Mouse (Mus musculus): ENCODE data around the gene Cdk19.
A peak's percentile ranks its signal among the peaks of the same experiment; 100 is the strongest.
"Not testable (repeated sequence)": the region's sequence is repeated elsewhere in the genome, so short reads cannot be mapped to it uniquely, and the experiment has no call there.

The Cdk19 gene

DNA sequence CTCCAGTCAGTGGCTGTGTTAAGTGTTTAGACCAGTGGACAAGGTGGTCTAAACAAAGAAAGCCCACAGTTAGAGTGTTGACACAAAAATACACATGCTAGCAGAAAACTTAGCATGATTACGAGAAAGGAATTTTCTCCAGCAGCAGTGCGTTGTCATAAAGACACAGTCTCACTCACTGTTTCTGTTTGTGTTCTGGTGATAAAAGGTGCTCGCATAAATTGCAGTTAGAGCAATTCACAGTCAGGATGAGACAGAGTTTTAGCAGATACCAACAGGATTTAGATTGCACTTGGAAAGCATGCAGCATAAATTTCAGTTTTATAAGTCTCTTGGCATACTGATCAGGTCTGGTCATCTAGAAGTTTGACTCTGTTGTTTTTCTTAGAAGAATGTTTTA, 59.5 kb downstream of the Cdk19 start:
- DNase-seq, result no peak

DNA sequence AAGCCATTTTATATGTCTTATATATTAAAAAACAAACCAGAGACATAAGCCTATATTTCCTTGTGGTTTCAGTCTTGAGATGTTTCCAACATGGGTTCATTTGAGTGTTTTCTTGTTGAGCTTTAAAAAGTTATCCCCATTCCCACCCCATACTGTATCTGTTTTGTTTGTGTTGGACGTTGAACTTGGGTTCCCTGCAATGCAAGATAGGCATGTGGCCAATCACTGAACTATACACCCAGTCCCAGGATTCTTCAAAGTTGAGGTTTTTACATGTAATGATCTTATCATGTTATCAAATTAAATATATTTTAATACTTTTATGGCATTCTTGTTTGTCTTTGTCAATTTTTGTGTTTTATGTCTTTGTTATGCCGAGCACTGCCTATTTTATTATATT, 60.0 kb downstream of the Cdk19 start:
- DNase-seq, result no peak

DNA sequence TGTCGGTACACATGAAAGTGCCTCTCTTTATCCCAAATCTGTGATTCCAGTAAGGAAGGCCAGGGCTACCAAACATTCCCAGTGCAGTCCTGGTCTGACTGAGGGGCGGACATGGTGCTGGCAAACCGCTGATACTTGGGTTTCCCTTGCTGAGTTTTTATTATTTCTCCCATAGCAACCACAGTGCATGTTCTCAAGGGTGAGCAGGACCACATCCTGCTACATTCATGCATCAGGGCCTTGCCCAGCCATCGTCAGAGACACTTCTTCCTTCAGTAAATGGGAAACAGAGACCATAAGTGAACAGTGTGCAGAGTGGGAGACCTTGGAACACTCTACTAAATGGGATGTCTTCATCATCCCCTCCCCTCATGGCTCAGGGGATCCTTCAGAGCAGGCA, 60.9 kb downstream of the Cdk19 start:
- no peak for DNase-seq

DNA sequence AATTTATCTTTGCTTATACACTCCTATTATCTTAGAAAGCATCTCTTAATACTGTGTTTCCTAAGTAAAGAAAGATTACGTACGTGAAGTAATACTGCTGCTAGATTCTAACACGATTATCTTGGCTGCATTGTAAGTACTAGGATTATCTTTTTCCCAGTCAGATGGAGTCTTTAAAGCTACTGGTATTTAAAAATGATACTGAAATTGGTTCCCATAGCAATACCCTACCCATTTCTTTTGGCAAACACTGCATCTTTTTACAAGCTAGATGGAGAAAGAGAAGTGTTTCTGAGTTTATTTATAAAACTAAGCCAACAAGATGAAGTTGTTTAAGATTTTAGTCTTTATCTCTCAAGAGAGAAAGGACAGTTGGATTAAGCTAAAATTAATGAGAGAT, 67.3 kb downstream of the Cdk19 start:
- no peak for DNase-seq

DNA sequence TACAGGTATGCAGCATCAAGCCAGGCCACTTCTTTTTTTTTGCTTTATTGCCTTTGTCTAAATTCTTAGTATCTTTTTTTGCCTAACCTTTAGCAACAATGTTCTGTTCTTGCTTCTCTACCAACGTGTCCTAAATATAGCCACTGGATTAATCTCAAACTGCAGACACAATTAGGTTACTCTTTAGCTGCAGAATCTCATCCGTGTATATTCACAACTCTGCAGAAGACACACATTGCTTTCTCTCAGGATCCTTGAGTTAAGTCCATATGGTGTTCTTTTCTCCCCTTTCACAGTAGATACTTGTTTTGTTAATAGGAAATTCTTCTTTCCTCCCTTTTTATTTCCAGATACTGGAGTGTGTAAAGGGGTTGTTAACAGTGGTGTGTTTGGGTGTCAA, 70.0 kb downstream of the Cdk19 start:
- DNase-seq, result no peak

DNA sequence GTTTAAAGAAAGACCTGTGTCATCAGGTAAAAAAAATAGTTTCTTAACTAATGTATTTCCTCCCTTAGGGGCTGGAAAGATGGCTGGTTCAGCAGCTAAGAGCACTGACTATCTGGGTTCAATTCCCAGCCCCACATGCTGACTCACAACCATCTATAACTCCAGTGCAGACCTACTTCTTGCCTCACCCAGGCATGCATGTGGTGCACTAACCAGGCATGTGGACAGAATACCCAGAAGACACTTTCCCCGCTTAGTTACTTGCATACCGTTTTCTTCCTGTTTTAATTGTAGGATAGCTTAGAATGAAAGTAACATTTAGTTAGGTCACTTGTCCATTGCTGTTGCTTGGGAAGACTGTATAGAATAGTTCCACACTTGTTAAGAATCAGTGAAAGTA, 72.0 kb downstream of the Cdk19 start:
- DNase-seq, result no peak

DNA sequence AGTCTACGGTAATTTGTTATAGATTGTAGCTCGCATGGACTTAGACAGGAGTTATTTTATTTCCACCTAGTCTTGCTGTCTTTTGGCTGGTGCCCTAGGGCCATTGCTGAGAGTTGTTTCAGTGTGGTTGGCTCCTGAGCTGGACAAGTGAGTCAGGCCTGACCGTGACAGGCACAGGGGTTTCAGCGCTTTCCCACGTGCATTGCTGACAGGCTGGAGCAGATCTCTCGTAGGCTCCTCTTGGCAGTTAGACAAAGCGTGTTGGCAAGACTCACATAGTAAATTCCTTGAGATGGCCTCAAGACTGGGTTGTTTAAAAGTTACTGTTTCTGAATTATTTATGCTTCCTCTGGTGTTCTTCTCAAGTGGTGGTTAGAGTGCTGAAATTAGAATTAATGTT, 77.6 kb downstream of the Cdk19 start:
- peak; percentile 60 for DNase-seq

DNA sequence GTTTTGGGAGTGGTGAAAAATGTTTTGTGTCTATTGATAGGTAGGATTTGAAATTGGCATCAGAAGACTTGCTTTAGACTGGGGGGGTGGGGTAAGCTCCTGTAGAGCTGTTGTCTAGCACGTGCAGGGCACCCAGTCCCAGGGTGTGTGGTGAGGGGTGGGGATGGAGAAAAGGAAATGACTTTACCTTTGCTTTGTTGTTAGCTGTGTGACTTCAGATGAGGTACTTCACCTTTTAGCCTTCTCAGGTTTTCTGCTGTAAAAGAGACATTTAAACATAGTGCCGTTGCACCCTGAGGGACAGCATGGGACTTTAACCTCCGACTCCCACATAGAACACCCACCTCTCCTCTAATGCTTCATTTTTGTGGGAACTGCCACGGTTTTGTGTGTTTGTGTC, 80.5 kb downstream of the Cdk19 start:
- no peak for DNase-seq

DNA sequence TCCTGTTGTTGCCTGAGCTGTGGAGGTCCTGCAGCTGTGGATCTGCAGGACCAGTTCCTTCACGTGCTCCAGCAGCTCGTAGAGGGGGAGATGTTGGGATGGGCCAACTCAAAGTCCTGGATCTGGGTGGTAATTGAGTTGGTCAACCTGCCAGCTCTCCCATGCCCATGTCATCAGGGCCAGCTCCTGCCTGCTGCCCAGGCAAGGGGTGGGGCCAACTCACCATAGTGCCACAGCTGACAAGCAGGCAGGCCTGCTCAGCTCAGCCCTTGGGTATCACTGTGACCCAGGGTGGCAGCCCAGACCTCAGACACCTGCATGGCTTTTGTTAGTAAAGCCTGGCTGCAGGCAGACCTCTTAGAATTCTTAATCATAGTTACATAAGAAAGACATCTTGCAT, 81.3 kb downstream of the Cdk19 start:
- peak; percentile 39 for DNase-seq

DNA sequence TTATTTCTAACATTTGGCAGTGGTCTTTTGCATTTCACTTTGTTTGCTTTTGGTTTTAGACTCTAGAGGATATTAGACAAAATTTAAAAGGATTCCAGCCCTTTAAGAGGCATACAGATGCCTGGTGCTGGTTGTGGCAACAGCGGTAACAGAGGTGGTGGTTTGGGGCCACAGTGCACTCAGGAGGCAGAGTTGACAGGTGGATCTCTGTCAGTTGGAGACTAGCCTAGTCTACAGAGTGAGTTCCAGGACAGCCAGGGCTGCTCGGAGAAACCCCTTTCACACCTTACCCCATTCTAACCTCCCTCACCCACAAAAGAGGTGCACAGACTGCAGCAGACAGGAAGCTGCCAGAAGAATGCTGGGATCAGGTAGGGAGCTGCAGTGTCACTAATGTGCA, 82.4 kb downstream of the Cdk19 start:
- no peak for DNase-seq

DNA sequence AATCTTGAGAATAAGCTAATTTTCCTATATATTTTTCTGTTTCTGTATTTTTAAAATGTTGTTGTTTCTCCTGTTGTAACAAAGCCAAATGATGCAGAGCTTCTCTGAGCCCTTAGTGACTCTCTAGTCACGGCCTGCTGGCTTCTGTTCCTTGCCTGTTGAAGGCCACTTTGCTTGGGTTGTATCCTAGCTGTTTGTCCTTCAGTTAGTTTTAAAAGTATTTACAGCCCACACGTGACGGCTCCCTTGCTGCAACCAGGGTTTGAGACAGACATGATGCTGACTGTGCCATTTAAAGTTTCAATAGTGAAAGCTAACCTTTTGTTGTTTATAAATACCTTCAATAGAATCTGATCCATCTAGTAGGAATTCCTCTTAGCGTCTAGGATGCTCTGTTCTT, 83.3 kb downstream of the Cdk19 start:
- DNase-seq, result no peak

DNA sequence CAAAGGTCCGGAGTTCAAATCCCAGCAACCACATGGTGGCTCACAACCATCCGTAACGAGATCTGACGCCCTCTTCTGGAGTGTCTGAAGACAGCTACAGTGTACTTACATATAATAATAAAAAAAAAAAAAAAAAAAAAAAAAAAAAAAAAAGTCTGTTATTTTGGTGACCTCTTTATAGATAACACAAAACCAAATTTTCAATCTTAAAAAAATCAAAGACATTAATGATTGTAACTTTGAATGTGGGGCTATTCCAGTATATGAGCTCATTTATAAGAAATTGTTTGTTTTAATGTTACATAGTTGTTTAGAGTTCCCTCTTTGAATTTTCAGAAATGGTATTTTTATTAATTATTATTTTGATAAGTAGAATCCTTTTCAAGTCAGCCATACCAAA, 85.1 kb downstream of the Cdk19 start:
- not testable (repeated sequence) for DNase-seq

DNA sequence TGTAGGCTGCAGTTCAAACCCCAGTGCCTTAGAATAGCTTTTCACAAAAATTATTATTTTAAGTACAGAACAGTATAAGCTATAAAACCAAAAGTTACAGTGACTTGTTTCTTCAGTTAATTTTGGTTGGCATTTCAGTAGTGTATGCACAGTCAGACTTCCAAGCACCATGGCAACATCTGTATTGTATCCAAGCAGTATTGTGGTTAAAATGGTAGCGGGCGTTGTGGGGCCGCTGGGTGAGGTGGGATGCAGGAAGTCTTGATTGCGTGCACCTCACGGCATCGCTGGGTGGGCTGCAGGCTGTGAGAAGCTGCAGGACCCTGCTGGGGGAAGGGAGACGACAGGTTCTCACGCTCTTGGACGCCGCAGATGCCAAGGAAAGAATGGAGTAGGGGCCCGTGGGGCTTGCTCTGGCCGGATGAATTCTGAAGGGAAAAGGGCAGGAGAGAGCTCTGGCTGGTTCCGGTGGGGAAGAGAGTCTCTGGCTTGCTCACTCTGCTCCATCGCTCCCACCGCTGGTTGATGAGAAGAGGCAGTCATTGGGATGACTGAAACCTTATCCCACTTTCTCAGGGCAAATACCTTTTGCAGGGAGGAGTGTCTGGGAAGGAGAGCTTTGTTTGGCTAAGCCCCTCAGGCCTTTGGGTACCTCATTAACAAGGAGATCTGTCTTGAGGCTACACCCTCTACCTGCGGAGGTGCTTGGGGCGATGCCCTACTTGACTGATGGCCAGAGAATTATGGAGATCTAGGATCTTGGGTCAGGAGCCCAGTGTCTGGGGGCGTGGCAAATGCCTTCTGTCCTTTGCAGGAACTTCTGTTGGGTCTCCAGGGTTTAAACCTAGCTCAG, 86.1 kb downstream of the Cdk19 start:
- no peak for DNase-seq

DNA sequence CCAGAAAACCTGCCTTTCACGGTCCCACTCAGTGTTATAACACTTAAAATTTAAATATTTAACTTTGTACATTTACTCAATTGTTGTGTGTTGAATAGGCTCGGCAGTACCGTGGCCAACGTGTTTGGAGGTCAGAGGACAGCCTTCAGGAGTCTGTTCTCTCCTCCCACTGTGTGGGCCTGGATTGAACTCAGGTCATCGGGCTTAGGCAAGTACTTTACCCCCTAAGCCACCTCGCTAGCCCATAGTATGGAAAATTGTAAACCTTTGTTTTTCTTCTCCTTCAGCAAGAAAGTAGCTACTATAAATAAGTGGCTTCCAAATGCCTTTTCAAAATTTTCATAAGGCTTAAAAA, 86.7 kb downstream of the Cdk19 start:
- no peak for DNase-seq

DNA sequence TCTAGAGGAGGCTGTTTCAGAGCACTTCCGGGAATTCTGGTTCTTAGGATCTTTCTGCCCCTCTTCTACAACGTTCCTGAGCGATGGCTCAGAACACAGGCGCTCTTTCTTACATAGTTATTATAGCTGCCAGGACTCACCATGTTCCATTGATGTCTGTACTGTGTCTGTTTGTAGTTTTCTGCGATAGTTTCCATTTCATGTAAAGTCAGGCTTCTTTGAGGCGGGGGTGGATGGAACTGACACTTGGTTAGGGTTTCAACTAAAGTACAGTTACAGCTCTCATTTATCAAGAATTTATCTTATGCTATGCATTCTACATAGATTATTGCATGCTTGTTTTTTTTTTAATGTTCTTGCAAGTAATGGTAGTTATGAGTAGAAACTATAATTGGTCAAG, 89.3 kb downstream of the Cdk19 start:
- no peak for DNase-seq

DNA sequence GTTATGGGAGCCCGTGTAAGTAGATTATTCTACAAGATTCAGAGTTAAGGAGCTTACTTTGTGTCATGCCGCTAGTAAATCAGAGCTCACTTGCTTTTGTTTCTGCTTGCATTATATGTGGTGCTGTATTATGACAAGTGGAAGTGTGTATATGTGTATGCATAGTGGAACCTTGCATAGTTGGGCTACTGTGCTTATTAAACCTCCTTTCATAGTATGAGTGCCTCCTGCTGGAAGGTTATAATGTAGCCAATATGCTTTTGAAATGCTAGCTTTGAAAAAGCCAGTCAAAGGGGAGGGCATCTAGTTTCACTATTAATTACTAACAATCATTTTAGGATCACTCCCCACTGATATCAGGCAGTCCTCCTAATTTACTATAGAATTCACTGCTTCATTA, 89.7 kb downstream of the Cdk19 start:
- no peak for DNase-seq

DNA sequence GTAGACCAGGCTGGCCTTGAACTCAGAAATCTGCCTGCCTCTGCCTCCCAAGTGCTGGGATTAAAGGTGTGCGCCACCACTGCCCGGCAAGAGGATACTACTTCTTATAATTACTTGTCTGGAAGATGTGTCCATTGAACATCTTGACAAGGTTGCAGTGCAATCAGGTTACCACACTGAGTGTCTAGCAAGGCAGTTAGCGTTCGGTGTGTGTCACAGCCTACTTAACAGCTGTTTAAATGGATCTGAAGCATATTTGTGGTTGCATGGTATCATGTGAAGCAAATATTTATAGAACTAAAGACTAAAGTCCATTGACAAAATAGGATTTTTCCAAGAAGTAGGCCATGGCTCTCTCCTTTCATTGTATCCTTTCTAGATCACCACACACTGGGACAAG, 90.8 kb downstream of the Cdk19 start:
- DNase-seq, result no peak

DNA sequence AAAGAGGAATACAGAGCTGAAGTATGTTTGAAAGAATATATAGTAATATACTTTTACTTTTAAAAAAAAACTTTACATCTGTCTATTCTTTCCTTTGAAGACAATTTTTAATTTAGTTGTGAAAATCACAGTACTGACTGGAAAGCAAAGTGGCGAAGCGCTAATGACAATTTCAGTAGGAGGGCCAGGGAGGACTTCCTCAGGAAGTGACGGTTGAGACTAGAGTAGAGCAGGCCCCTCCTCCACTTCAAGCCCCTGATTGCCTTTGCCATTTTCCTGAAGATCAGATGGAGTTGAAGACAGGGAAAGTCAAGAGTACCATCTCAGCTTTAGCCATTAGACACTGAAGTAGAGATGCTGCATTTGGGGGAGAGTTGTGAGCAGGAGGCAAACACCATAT, 92.6 kb downstream of the Cdk19 start:
- DNase-seq, result no peak

DNA sequence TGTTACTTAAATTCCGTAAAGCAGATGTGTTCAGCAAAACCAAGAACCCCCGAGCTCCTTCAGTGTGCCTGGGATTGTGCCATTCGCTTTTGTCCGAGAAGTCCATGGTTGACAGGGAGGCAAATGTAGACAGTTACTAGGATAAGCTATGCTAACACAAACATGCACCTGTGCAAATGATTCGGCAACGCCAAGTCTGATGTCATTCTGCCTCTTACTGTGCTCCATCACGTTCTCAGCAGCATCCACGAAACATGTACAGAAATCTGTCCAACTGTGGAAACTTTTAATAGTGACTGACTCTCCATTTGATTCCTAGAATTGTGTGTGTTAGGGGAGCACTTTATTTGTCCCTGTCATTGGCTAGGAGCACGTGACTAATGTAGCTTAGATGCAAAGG, 93.0 kb downstream of the Cdk19 start:
- DNase-seq, result no peak

DNA sequence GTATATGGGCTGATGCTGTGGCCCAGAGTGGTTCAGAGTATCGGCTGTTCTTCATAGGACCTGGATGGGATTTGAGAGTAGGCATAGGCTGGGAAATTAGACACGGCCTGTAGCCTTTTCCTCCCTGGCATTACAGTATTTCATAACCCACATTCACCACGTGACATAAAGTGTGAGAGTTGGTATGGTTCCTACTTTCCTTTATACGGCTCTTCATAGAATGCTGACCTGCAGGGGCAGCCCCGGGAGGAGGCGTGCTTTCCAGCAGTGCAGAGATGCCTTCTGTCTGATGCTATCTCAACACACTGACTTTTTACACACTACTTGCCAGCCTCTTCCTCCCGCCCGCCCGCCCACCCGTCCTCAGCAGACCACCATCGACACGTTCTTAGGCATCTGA, 96.0 kb downstream of the Cdk19 start:
- DNase-seq, result no peak

DNA sequence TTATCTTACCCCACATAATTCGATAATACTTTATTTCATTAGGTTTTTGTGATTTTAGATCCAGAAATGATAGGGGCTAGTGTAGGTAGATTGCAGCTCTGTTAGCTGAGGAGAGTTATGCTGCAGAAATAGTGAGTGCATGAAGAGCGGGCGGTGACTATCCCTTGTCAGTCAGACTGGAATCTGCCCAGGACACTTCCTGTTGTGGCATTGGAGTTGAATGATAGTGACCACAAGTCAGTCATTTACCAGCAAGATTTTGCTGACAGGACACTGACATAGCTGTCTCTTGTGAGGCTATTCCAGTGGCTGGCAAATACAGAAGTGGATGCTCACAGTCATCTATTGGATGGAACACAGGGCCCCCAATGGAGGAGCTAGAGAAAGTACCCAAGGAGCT, 97.8 kb downstream of the Cdk19 start:
- no peak for DNase-seq

DNA sequence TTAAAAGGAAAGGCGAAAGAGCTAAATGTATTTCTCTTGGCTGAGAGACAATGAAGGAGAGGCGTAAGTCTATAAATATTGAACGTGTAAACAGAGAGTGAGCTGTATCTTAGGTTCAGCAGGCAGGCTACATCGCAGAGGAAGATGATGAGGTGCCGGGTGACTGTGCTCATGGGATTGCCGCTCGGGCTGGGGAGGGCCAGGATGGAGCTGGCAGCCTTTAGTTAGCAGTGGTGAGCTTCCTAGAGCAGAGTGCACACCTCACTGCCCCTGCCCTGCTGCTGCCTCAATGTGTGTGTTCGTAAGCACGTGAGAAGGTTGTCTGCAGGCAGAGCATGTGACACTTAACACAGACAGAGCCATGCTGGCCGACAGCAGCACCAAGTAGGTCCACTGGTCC, 101.4 kb downstream of the Cdk19 start:
- DNase-seq, result no peak

DNA sequence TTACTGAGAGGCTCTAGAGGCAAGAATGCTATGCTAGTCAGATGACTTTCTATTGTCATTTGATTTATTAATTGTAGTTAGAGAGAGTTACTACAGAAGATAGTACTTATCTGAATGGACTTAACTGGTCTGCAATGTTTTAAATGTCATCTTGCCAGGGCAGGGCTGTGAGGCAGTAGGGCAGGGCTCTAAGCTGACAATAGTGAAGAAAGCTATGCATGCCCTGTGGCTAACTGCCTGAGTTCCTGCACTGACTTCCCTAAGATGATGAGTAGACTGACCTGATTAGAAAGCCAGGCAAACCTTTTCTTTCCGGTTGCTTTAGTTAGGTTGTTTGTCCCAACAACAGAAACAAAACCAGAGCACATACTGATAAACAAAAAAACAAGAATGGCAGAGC, 102.7 kb downstream of the Cdk19 start:
- no peak for DNase-seq

DNA sequence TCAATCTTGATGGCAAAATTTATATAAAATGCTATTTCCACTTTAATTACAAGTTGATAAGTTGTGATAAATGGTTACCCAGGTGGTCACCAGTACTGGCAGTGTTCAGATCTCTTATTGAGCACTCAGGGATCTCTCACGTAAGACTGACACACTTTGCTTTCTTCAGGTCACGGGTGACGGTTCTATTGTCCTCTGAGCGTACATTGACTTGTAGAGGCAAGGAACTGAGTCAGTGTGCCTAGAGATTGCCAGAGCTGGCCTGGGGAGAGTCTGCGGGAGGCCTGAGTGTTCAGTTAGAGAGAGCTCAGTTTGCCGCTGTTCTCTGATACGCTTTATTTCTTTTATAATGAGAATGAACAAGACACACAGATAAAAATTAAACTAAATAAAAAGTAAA, 104.0 kb downstream of the Cdk19 start:
- no peak for DNase-seq

DNA sequence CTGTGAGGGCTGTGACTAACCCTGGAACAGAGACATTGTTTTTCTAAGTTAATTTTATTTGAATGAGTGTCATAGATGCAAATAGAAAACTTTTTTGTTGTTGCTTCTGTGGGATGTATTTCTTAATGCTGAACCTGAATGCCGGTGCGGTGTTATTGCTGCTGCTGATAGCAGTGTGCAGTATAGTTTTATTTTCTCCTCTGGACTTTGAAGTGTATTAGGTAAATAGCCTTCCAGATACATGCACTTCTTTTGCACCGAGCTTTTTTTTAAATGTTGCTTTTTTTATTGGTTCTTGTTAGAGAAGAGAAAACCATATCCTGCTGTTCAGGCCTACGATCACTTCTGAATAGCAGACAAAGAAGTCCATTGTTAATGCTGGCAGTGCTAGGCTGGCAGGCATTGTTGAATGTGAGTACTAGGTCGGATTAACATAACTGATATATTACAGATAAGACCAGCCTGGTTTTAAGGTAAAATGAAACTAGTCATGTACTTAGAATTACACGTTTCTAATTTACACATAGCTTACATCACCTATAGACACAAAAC, 104.5 kb downstream of the Cdk19 start:
- no peak for DNase-seq

Measured in cerebellum, adult 11-12 months (tissue).